Mouse (Mus musculus): ENCODE data around the gene Rbms3.

Rbms3 gene

DNA sequence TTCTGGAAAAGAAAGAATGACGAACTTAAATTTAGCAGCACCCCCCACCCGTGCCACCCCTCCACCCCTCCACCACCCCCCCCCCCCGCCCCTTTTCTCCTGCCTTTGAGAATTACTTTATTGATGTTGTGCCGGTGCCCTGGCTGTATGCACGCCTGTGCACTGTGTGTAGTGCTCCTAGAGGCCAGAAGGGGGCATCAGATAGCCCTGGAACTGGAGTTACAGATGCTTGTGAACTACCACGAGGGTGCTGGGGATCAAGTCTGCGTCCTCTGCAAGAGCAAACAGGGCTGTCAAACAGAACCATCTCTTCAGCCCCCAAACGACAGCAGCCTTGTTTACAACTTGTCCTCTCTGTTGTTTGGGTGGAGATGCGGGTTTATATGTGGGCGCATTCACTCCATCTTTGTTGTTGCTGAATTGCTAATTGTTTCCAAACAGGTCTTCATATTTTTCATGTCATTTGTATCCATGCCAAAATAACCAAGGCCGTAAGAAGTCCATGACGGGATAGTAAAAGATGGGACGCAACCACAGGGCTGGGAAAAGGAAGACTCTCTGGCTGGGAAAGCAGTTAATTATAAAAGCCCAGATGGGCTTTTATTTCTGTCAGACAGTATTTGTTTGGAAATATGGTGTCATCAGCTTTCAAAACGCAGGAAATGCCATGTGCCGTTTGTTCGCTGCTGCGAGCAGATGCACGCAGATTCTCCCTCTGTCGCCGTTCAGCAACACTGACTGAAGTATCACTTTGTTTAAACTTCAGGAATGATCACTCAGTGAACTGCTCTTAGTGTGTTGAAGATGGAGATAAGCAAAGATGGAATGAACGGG is 652.9 kb downstream of the Rbms3 start:
- no peak for DNase-seq (ENCODE audit: low read depth)

DNA sequence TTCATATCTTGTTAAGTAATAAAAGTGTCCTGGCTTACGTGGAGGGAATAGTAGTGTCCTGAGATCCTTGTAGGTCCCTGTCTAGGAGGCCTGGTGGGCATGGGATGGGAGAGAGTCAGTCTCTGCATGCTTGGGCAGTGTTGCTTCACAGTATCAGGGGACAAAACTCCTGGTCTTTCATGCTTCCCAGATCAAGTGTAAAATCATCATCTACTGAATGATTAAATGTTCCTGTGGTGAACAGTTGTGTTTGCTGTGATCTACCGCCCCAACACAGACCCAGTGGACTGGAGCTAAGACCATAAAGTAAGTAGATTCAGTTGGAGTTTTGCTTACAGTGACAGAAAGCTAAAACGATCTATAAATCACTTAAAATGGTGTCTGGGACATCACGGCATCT is 654.4 kb downstream of the Rbms3 start:
- no peak for DNase-seq (ENCODE audit: low read depth)

- DNase-seq (ENCODE audit: low read depth), result no peak
These were observed 655.6 kb downstream of the Rbms3 start for GRCm38 (mm10) chr9:116974134-116974533.

DNA sequence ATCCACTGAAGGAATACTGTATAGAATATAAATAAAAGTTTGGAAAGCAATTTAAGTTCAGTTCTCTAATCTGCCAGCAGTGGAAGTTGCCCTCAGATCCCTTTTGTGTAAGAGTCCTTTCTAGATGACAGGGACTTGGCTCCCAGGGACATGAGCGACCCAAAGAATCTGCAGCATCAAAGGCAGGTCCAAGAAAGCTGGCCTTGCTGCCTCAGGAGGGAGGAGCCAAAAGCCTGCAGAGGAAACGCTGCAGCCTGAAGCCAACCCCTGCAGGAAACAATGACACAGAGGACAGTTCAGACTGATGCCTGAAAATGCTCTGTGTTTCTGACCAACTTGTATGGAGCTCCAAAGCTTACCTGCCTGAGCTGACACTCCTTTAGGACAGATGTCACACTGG is 656.1 kb downstream of the Rbms3 start:
- DNase-seq (ENCODE audit: low read depth), result no peak

DNA sequence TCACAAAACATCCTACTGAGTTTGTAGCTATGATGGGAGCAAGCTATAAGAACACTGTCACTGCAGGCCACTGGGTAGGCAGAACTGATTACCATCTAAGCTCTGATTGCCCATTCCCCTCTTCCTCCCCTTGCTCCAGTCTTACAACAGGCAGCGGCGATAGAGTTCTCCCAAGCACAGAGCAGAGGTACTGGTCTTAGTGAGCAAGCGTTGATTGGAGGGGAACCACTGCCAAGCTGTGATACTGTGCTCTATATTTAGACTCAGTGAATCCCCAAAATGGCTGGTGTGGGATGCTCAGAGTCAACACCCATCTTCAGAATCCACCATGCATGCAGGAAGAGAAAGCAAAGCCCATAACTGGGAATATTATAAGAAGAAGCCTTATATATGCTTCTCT is 662.4 kb downstream of the Rbms3 start:
- DNase-seq (ENCODE audit: low read depth), result no peak

GRCm38 (mm10) chr9:116965691-116966090 is 664.0 kb downstream of the Rbms3 start:
- DNase-seq (ENCODE audit: low read depth), result no peak

DNA sequence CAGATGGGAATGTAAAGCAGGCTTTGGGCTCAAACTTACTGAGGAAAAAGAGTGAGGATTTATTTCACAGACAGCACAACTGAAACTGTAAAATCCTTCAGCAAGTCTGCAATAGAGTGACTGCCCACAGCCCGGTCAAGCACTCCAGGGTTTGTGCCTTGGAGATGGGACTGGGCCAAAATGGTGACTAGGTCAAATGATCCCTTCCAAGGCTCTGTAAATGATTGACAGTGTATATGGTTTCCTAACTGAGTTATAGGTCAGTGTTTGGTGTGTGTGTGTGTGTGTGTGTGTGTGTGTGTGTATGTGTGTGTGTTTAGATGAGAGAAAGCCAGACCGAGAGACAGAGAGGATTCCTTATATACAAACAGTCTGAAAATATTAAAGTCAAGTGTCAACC is 673.6 kb downstream of the Rbms3 start:
- no peak for DNase-seq (ENCODE audit: low read depth)

GRCm38 (mm10) chr9:116948211-116948610 is 681.5 kb downstream of the Rbms3 start:
- DNase-seq (ENCODE audit: low read depth), result no peak

- no peak for DNase-seq (ENCODE audit: low read depth)
These were observed 682.3 kb downstream of the Rbms3 start for GRCm38 (mm10) chr9:116947369-116947768.

GRCm38 (mm10) chr9:116946787-116947186 is 682.9 kb downstream of the Rbms3 start:
- DNase-seq (ENCODE audit: low read depth), result no peak

DNA sequence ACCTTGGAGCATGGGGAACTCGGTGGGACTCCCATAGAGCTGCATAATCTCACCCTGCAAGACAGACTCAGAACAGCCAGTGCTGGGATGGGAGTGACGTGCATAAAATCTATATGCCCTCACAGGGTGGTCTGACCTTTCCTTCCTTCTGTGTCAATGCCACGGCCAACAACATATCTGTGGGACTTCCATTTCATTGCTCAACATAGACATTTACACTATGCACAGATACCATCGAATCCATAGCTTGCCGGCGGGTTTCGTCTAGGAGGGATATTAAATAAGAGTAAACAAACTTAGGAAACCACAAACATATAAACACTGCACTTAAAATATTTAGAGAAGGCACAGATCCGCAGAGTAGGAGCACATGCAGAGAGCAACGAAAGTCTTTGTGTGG is 684.0 kb downstream of the Rbms3 start:
- DNase-seq (ENCODE audit: low read depth), result no peak

- no peak for DNase-seq (ENCODE audit: low read depth)
These were observed 685.8 kb downstream of the Rbms3 start for GRCm38 (mm10) chr9:116943902-116944301.

DNA sequence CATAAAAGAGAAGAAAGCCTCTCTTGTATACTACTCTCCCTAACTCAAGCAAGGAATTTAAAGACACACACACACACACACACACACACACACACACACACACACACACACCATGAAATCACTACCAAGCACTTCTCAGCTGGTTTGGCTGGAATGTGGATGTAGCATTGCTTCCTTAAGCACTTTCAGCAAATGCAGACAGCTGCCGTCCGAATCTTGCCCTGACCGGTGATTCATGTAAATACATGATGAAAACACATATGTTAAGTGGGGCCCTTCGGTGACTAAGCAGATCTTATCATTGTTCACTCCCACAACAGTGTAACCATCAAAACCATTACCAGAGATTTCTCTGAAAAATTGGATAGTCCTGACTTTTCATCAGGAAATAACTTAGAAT is 688.6 kb downstream of the Rbms3 start:
- DNase-seq (ENCODE audit: low read depth), result no peak

DNA sequence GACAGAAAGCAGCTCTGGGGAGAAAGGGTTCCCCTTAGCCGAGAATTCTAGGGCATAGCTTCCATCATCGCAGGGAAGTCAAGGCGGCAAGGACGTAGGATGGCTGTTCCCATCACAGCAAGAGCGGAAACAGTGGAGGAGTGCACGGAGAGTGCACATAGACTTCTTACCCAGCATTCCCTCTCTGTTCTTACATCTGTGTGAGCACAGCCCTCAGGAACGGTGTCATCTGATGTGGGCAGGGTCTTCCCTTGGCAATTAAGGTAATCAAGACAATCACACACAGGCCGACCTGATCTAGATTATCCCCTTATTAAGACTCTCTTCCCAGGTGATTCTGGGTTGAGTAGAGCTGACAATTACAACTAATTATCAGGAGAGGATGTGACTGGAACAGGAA is 689.0 kb downstream of the Rbms3 start:
- DNase-seq (ENCODE audit: low read depth), result no peak

GRCm38 (mm10) chr9:116928338-116928737 is 701.4 kb downstream of the Rbms3 start:
- DNase-seq (ENCODE audit: low read depth), result no peak

- peak; percentile 18 for DNase-seq (ENCODE audit: low read depth)
These were observed 706.6 kb downstream of the Rbms3 start for GRCm38 (mm10) chr9:116923151-116923550.

DNA sequence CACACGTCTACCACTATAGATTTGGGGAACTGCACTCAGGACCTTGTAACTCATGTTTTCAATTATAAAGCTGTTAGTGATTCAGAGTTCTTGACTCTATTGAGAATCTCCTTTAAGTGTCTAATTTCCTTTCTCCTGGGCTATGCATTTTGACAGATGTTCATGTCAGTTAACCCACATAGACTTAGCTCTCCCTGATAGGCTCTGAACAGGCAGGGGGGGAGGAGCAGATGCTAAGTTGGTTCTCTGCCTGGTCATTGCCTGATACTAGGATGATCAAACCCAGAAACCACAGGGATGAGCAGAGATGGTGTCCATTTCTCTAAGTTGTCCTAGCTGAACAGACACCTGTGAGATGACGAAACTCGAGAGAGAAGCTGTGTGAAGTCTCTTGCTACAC is 707.2 kb downstream of the Rbms3 start:
- no peak for DNase-seq (ENCODE audit: low read depth)

DNA sequence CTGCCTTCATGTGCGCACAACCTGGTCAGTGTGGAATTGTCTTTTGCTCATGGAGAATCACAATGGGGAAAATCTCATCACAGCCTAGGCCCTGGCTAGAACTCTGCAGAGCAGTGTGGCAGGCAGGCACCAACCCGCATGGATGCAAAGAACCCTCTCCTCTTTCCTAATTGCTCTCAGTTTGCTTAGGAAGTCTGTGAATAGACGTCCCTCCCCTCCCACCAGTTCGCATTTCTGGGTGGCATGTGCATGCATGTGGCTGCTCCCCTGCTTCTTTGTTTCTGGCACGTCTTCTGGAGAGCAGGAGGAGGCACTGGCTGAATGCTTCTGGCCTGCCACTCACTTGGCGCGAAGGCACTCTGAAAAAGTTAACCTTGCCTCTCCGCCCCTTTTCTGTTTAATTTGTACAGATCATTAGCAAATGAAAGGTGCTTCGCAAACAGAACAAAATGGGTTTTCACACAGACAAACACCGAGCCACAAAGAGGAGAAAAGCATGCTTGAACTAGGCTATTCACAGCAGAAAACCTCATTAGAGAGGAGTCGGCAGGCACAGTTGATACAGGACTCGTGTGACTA is 710.2 kb downstream of the Rbms3 start:
- no peak for DNase-seq (ENCODE audit: low read depth)

DNA sequence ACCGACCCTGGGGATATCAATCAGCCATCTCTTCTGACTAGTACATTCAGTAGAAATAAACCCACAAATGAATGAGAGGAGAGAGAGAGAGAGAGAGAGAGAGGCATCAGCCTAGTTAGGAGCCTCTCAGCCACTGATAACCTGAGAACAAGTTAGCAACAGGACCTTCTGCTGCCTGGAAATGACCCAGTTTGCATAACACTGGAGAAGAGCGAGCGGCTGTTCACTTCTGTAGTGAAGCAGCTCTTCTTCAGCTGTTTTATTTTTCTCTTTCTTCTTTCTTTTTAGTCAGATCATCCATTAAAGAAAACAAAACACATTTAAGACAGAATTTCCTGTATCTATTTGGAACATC is 717.2 kb downstream of the Rbms3 start:
- DNase-seq (ENCODE audit: low read depth), result no peak

GRCm38 (mm10) chr9:116911781-116912492 is 717.8 kb downstream of the Rbms3 start:
- DNase-seq (ENCODE audit: low read depth), result no peak

- no peak for DNase-seq (ENCODE audit: low read depth)
These were observed 720.2 kb downstream of the Rbms3 start for GRCm38 (mm10) chr9:116909511-116909910.

GRCm38 (mm10) chr9:116906955-116907354 is 722.8 kb downstream of the Rbms3 start:
- DNase-seq (ENCODE audit: low read depth), result no peak

GRCm38 (mm10) chr9:116905646-116906045 is 724.1 kb downstream of the Rbms3 start:
- DNase-seq (ENCODE audit: low read depth), result no peak
